Mouse (Mus musculus): ENCODE data around the gene Camk1. TPM values are rescaled to one million over a fixed set of nuclear protein-coding genes. Genes with fewer than 3 reads are reported as not detected.

Gene Camk1
- polyA plus RNA-seq, 1 experiment, result 22.6 TPM

GRCm38 (mm10) chr6:113373491-113373890 is 29.7 kb upstream of the Camk1 start:
- Histone ChIP-seq H3K27me3 (ENCODE audit: control insufficient read depth, insufficient read depth, low read length) (no peaks in the 10 kb centered on the region), H3K4me3 (ENCODE audit: extremely low read depth, insufficient read depth, insufficient read length) (no peak overlapping the region), H3K27ac (ENCODE audit: insufficient read depth, low read length) (no peak overlapping the region), H3K4me1 (ENCODE audit: control insufficient read depth, insufficient read depth, insufficient read length) (no peaks in the 10 kb centered on the region; the same call in 1 of the 2 replicates), H3K36me3 (ENCODE audit: control insufficient read depth, insufficient read depth, low read length) (peaks cover 45% of the 10 kb centered on the region)
- TF ChIP-seq POLR2A (IDR thresholded peaks at IDR 0.05; ENCODE audit: low read depth, low read length) (no peak), CTCF (IDR thresholded peaks at IDR 0.05; ENCODE audit: extremely low read depth, insufficient read depth, insufficient read length, insufficient replicate concordance) (no peak)
- WGBS, result 90% methylated on average over 4 of the region's 4 CpGs
- no peak for DNase-seq (ENCODE audit: low read depth in 1 of 2, low spot score in 2 of 2)

- TF ChIP-seq POLR2A (IDR thresholded peaks at IDR 0.05; ENCODE audit: low read depth, low read length), result no peak
- no peak for TF ChIP-seq CTCF (IDR thresholded peaks at IDR 0.05; ENCODE audit: extremely low read depth, insufficient read depth, insufficient read length, insufficient replicate concordance)
- 94% methylated on average over 20 of the region's 20 CpGs for WGBS
- H3K27me3 ChIP-seq (ENCODE audit: control insufficient read depth, insufficient read depth, low read length), result no peaks in the 10 kb centered on the region
- H3K27ac ChIP-seq (ENCODE audit: insufficient read depth, low read length), result no peak overlapping the region
- no peak for DNase-seq (ENCODE audit: low read depth in 1 of 2, low spot score in 2 of 2)
- peaks cover 45% of the 10 kb centered on the region for H3K36me3 ChIP-seq (ENCODE audit: control insufficient read depth, insufficient read depth, low read length)
- H3K4me1 ChIP-seq (ENCODE audit: control insufficient read depth, insufficient read depth, insufficient read length), result no peaks in the 10 kb centered on the region
- no peak overlapping the region for H3K4me3 ChIP-seq (ENCODE audit: extremely low read depth, insufficient read depth, insufficient read length)
These were observed 26.6 kb upstream of the Camk1 start for GRCm38 (mm10) chr6:113370194-113370929.

GRCm38 (mm10) chr6:113368577-113368976 is 24.8 kb upstream of the Camk1 start:
- no peak overlapping the region for H3K4me3 ChIP-seq (ENCODE audit: extremely low read depth, insufficient read depth, insufficient read length)
- H3K27me3 ChIP-seq (ENCODE audit: control insufficient read depth, insufficient read depth, low read length), result no peaks in the 10 kb centered on the region
- WGBS, result 91% methylated on average over 5 of the region's 5 CpGs
- TF ChIP-seq CTCF (IDR thresholded peaks at IDR 0.05; ENCODE audit: extremely low read depth, insufficient read depth, insufficient read length, insufficient replicate concordance) (no peak), POLR2A (IDR thresholded peaks at IDR 0.05; ENCODE audit: low read depth, low read length) (no peak)
- H3K36me3 ChIP-seq (ENCODE audit: control insufficient read depth, insufficient read depth, low read length), result peaks cover 34% of the 10 kb centered on the region
- no peaks in the 10 kb centered on the region for H3K4me1 ChIP-seq (ENCODE audit: control insufficient read depth, insufficient read depth, insufficient read length)
- DNase-seq (ENCODE audit: low read depth in 1 of 2, low spot score in 2 of 2), result no peak
- no peak overlapping the region for H3K27ac ChIP-seq (ENCODE audit: insufficient read depth, low read length)

- no peak for TF ChIP-seq CTCF (IDR thresholded peaks at IDR 0.05; ENCODE audit: extremely low read depth, insufficient read depth, insufficient read length, insufficient replicate concordance)
- TF ChIP-seq POLR2A (IDR thresholded peaks at IDR 0.05; ENCODE audit: low read depth, low read length), result no peak
- H3K4me1 ChIP-seq (ENCODE audit: control insufficient read depth, insufficient read depth, insufficient read length), result no peaks in the 10 kb centered on the region
- H3K27me3 ChIP-seq (ENCODE audit: control insufficient read depth, insufficient read depth, low read length), result no peaks in the 10 kb centered on the region
- peaks cover 32% of the 10 kb centered on the region for H3K36me3 ChIP-seq (ENCODE audit: control insufficient read depth, insufficient read depth, low read length)
- DNase-seq (ENCODE audit: low read depth in 1 of 2, low spot score in 2 of 2), result no peak
- H3K4me3 ChIP-seq (ENCODE audit: extremely low read depth, insufficient read depth, insufficient read length), result no peak overlapping the region
- WGBS, result 94% methylated on average over 7 of the region's 7 CpGs
- H3K27ac ChIP-seq (ENCODE audit: insufficient read depth, low read length), result no peak overlapping the region
These were observed 24.3 kb upstream of the Camk1 start for GRCm38 (mm10) chr6:113368124-113368523.

GRCm38 (mm10) chr6:113367574-113367973 is 23.8 kb upstream of the Camk1 start:
- DNase-seq (ENCODE audit: low read depth in 1 of 2, low spot score in 2 of 2), result no peak
- no peak overlapping the region for H3K27ac ChIP-seq (ENCODE audit: insufficient read depth, low read length)
- H3K4me3 ChIP-seq (ENCODE audit: extremely low read depth, insufficient read depth, insufficient read length), result no peak overlapping the region
- H3K4me1 ChIP-seq (ENCODE audit: control insufficient read depth, insufficient read depth, insufficient read length), result no peaks in the 10 kb centered on the region
- TF ChIP-seq POLR2A (IDR thresholded peaks at IDR 0.05; ENCODE audit: low read depth, low read length) (no peak), CTCF (IDR thresholded peaks at IDR 0.05; ENCODE audit: extremely low read depth, insufficient read depth, insufficient read length, insufficient replicate concordance) (no peak)
- H3K27me3 ChIP-seq (ENCODE audit: control insufficient read depth, insufficient read depth, low read length), result no peaks in the 10 kb centered on the region
- WGBS, result 92% methylated on average over 1 of the region's 1 CpGs
- H3K36me3 ChIP-seq (ENCODE audit: control insufficient read depth, insufficient read depth, low read length), result peaks cover 31% of the 10 kb centered on the region

GRCm38 (mm10) chr6:113366639-113367038 is 22.9 kb upstream of the Camk1 start:
- DNase-seq (ENCODE audit: low read depth in 1 of 2, low spot score in 2 of 2), result no peak
- Histone ChIP-seq H3K27ac (ENCODE audit: insufficient read depth, low read length) (no peak overlapping the region), H3K4me1 (ENCODE audit: control insufficient read depth, insufficient read depth, insufficient read length) (no peaks in the 10 kb centered on the region), H3K27me3 (ENCODE audit: control insufficient read depth, insufficient read depth, low read length) (no peaks in the 10 kb centered on the region), H3K36me3 (ENCODE audit: control insufficient read depth, insufficient read depth, low read length) (peaks cover 24% of the 10 kb centered on the region), H3K4me3 (ENCODE audit: extremely low read depth, insufficient read depth, insufficient read length) (no peak overlapping the region)
- WGBS, result 95% methylated on average over 6 of the region's 6 CpGs
- TF ChIP-seq POLR2A (IDR thresholded peaks at IDR 0.05; ENCODE audit: low read depth, low read length), result no peak
- TF ChIP-seq CTCF (IDR thresholded peaks at IDR 0.05; ENCODE audit: extremely low read depth, insufficient read depth, insufficient read length, insufficient replicate concordance), result no peak

GRCm38 (mm10) chr6:113364518-113365135 is 20.8 kb upstream of the Camk1 start:
- Histone ChIP-seq H3K36me3 (ENCODE audit: control insufficient read depth, insufficient read depth, low read length) (peaks cover 8% of the 10 kb centered on the region), H3K27ac (ENCODE audit: insufficient read depth, low read length) (no peak overlapping the region), H3K4me3 (ENCODE audit: extremely low read depth, insufficient read depth, insufficient read length) (no peak overlapping the region), H3K27me3 (ENCODE audit: control insufficient read depth, insufficient read depth, low read length) (no peaks in the 10 kb centered on the region), H3K4me1 (ENCODE audit: control insufficient read depth, insufficient read depth, insufficient read length) (no peaks in the 10 kb centered on the region)
- 84% methylated on average over 8 of the region's 8 CpGs for WGBS
- no peak for TF ChIP-seq POLR2A (IDR thresholded peaks at IDR 0.05; ENCODE audit: low read depth, low read length)
- TF ChIP-seq CTCF (IDR thresholded peaks at IDR 0.05; ENCODE audit: extremely low read depth, insufficient read depth, insufficient read length, insufficient replicate concordance), result no peak
- DNase-seq (ENCODE audit: low read depth in 1 of 2, low spot score in 2 of 2), result no peak

Data from spleen, adult 2 months (tissue).